Mouse (Mus musculus): ENCODE results near the gene Ankrd44.

- TF ChIP-seq MYOD1 (IDR thresholded peaks at IDR 0.05; ENCODE audit: control insufficient read depth, insufficient read length, low read depth): no peak
- no peak for TF ChIP-seq CTCF (IDR thresholded peaks at IDR 0.05; ENCODE audit: control insufficient read depth, insufficient read depth, insufficient read length)
Measured at GRCm38 (mm10) chr1:54888449-54888848, 37.7 kb downstream of the Ankrd44 start.
